Mouse (Mus musculus): ENCODE results near the gene Pdzd2.

Gene Pdzd2

GRCm38 (mm10) chr15:12360519-12361212 lies 379.1 kb downstream of the Pdzd2 start:
- DNase-seq (ENCODE audit: extremely low spot score, low spot score): no peak

- no peak for DNase-seq (ENCODE audit: extremely low spot score, low spot score)
Observed at GRCm38 (mm10) chr15:12358384-12358783, 381.3 kb downstream of the Pdzd2 start.

GRCm38 (mm10) chr15:12357459-12357858 lies 382.3 kb downstream of the Pdzd2 start:
- no peak for DNase-seq (ENCODE audit: extremely low spot score, low spot score)

DNA sequence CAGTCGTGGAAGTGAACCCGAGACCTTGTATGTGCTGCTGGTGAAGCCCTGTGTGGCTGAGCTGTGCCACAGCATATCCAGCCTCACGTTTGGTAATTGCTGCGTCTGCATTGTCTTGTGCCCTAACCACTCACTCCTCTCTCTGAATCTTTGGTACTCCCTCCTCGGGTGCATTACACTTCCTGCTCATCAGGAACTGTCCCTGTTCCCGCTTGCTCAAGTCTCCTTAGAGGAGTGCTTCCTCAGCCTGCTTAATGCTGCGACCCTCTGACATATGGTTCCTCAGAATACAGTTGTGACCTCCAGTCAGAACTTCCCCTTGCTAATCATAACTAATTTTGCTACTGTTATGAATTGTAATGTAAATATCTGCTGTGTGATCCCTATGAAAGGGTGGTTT lies 383.8 kb downstream of the Pdzd2 start:
- DNase-seq (ENCODE audit: extremely low spot score, low spot score): no peak

GRCm38 (mm10) chr15:12355261-12355660 lies 384.5 kb downstream of the Pdzd2 start:
- no peak for DNase-seq (ENCODE audit: extremely low spot score, low spot score)

DNA sequence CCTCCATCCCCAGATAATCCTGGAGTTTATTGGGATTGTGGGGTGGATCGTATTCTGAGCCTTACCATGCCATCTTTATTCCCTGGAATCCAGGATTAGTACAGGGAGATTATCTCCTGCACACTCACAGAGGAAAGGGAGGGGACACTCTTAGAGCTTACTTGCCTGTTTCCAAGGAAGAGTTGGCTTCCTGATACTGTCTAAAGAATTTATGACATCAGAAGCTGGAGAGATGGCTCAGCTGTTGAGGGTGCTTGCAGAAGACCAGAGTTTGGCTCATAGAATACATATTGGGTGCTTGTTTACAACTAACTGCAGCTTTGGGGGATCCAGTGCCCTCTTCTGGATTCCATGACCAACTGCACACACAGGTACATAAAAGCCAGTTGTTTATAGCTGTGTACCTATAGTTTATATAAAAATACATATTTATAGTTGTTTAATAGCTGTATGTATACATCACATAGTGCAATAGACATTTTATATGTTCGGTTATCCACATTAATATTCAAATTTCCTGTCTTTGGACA lies 385.4 kb downstream of the Pdzd2 start:
- no peak for DNase-seq (ENCODE audit: extremely low spot score, low spot score)

- DNase-seq (ENCODE audit: extremely low spot score, low spot score): no peak
Observed at GRCm38 (mm10) chr15:12351470-12351869, 388.3 kb downstream of the Pdzd2 start.

DNA sequence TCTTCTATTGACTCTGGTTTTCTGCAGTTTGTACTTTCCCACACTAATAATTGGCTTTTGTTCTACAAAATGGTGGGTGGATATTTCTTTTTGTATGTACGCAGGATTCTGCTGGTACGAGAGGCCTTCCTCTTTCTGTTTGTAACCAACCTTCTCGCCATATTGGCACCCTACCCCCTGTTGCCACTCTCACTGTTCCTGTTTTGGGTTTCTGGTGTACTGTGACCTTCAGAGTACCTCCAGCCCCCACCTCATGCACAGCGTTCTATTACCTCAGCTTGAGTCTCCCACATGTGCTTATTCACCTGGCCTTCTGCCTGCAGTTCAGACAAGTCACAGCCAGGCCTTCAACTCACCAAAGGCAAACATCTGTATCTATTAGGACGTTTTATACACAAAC lies 389.9 kb downstream of the Pdzd2 start:
- DNase-seq (ENCODE audit: extremely low spot score, low spot score): no peak

DNA sequence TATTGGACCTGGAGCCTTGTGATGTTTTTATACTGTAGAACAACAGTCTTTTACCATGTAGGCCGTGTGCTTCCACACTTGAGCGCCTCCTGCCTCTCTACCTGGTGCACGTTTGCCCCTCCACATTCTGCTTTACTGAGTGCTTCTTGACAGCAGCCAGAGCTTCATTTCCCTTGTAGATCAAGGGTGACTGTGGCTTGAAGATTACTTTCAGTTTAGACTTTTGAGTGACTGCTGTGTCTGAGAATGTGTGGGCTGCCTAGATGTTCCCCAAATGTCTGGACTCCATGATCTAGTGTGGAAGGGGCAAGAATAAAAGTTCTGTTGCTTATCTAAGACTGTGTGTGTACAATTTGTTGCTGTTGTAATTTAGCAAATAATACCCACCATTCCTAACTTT lies 390.8 kb downstream of the Pdzd2 start:
- DNase-seq (ENCODE audit: extremely low spot score, low spot score): no peak

DNA sequence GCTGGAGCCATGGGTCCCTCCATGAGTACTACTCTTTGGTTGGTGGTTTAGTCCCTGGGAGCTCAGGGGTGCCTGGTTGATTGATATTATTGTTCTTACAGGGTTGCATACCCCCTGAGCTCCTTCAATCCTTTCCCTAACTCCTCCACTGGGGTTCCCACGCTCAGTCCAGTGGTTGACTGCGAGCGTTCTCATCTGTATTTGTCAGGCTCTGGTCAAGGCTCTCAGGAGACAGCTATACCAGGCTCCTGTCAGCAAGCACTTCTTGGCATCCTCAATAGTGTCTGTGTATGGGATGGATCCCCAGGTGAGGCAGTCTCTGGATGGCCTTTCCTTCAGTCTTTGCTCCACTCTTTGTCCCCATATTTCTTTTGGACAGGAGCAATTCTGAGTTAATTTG lies 392.8 kb downstream of the Pdzd2 start:
- DNase-seq (ENCODE audit: extremely low spot score, low spot score): no peak

GRCm38 (mm10) chr15:12341401-12341758 lies 398.3 kb downstream of the Pdzd2 start:
- DNase-seq (ENCODE audit: extremely low spot score, low spot score): no peak

- no peak for DNase-seq (ENCODE audit: extremely low spot score, low spot score)
Observed at GRCm38 (mm10) chr15:12340536-12341400, 399.0 kb downstream of the Pdzd2 start.

- DNase-seq (ENCODE audit: extremely low spot score, low spot score): no peak
Observed at GRCm38 (mm10) chr15:12337779-12338137, 402.0 kb downstream of the Pdzd2 start.

DNA sequence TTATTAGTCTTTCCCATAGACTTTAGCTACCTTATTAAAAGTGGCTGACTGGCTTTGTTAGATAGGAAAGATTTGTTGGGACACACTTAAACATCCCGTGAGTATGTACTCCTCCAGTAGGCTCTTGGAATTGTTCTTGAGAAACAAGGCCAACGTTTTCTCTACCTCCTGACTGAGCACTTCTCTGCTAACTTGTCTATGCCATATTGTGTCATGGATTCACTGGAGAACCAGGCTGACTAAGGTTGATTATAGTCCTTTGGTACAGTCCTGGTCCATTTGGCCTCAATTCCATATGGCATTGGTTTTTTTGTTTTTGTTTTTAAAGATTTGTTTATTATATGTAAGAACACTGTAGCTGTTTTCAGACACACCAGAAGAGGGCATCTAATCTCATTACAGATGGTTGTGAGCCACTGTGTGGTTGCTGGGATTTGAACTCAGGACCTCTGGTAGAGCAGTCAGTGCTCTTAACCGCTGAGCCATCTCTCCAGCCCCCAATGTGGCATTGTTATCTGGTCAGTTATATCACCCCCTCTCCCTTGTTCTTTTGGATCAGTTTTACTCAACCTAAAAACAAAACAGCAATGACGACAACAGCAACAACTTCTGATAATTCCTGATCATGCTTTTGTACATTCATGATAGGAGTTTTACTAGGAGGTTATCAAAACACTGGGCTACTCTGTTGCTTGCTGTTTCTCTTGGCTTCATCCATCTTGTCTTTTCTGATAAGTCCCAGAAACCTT lies 402.5 kb downstream of the Pdzd2 start:
- DNase-seq (ENCODE audit: extremely low spot score, low spot score): no peak

GRCm38 (mm10) chr15:12334381-12334780 lies 405.3 kb downstream of the Pdzd2 start:
- no peak for DNase-seq (ENCODE audit: extremely low spot score, low spot score)

DNA sequence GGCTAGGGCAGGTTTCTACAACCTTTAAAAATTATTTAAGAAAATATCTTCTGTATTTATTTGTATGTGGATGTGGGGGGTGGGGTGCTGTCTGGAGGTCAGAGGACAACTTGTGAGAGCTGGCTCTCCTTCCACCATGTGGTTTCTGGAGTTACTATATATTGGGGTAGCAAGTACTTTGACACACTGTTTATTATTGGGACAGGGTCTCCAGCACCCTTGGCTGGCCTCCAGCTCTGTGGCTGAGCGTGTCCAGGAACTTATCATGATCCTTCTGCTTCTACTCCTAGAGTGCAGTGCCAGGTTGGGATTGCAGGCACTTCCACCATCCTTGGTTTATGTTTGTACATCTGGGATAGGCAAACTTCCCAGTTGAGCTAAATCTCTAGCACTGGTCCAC lies 408.4 kb downstream of the Pdzd2 start:
- no peak for DNase-seq (ENCODE audit: extremely low spot score, low spot score)

GRCm38 (mm10) chr15:12330892-12331291 lies 408.8 kb downstream of the Pdzd2 start:
- DNase-seq (ENCODE audit: extremely low spot score, low spot score): no peak

GRCm38 (mm10) chr15:12330389-12330788 lies 409.3 kb downstream of the Pdzd2 start:
- DNase-seq (ENCODE audit: extremely low spot score, low spot score): no peak

GRCm38 (mm10) chr15:12324326-12324725 lies 415.4 kb downstream of the Pdzd2 start:
- no peak for DNase-seq (ENCODE audit: extremely low spot score, low spot score)

GRCm38 (mm10) chr15:12322676-12323402 lies 416.9 kb downstream of the Pdzd2 start:
- DNase-seq (ENCODE audit: extremely low spot score, low spot score): no peak

All from neural tube, embryonic 10.5 days (tissue).